Mouse (Mus musculus) heart, embryonic 16.5 days (tissue): ENCODE measurements around the gene Uvrag. TPM values are rescaled to one million over a fixed set of nuclear protein-coding genes. Genes with fewer than 3 reads are reported as not detected.

Experiments used
- ATAC-seq: fragments of 200-750 bp; cut with Nextera tagmentation; replicated peaks from 2 replicates; pipeline ENCODE4 v1.8.0; 2017; ENCODE audit warnings: moderate number of reproducible peaks; ENCODE audit not compliant: insufficient read depth, low FRiP score; ENCODE audit errors: extremely low read depth
- H3K27ac ChIP-seq: fragments of 300-500 bp; sonication (generic); 2 replicates; pipeline ENCODE4 v1.5.1; 2014; ENCODE audit warnings: mild to moderate bottlenecking, low read length, control low read depth, moderate library complexity
- H3K27me3 ChIP-seq: fragments of 300-500 bp; sonication (generic); 2 replicates; pipeline ENCODE4 v1.6.1; 2014; ENCODE audit warnings: low read length, mixed read lengths; ENCODE audit not compliant: control insufficient read depth, insufficient read depth
- H3K36me3 ChIP-seq: fragments of 300-500 bp; sonication (generic); 2 replicates; pipeline ENCODE4 v1.6.1; 2014; ENCODE audit not compliant: control insufficient read depth, insufficient read depth
- H3K4me1 ChIP-seq: fragments of 300-500 bp; sonication (generic); 2 replicates; pipeline ENCODE4 v1.6.1; 2014; ENCODE audit warnings: low read length, mixed read lengths; ENCODE audit not compliant: control insufficient read depth, insufficient read depth
- H3K4me2 ChIP-seq: fragments of 300-500 bp; sonication (generic); 2 replicates; pipeline ENCODE4 v1.6.1; 2014; ENCODE audit warnings: low read depth, mild to moderate bottlenecking, control low read depth, low read length
- H3K4me3 ChIP-seq: fragments of 300-500 bp; sonication (generic); 2 replicates; pipeline ENCODE4 v1.5.1; 2014; ENCODE audit warnings: mild to moderate bottlenecking, control low read depth, low read length
- H3K9ac ChIP-seq: fragments of 300-500 bp; sonication (generic); 2 replicates; pipeline ENCODE4 v1.6.1; 2014; ENCODE audit warnings: low read length, control low read depth
- H3K9me3 ChIP-seq: fragments of 300-500 bp; sonication (generic); replicated peaks from 2 replicates; pipeline ENCODE4 v1.6.1; 2016; ENCODE audit warnings: low read length; ENCODE audit not compliant: control insufficient read depth
- WGBS: fragments of 180-500 bp; shearing (Covaris S2); extraction: QIAGEN DNeasy Blood & Tissue Kit; methylation state at CpG from one replicate; pipeline ENCODE4 v1.1.7; 2014; 5-methylcytosine and 5-hydroxymethylcytosine counted together
- polyA plus RNA-seq: library from polyadenylated mRNA; unstranded; fragments of >200 nt; fragmentation: Nextera tagmentation; extraction: Ambion mirVana; gene quantifications from 2 replicates; pipeline ENCODE4 v1.2.1, GENCODE M21; 2015

Uvrag gene
- polyA plus RNA-seq, 1 experiment from 2014 or later, result 16.3 TPM

DNA sequence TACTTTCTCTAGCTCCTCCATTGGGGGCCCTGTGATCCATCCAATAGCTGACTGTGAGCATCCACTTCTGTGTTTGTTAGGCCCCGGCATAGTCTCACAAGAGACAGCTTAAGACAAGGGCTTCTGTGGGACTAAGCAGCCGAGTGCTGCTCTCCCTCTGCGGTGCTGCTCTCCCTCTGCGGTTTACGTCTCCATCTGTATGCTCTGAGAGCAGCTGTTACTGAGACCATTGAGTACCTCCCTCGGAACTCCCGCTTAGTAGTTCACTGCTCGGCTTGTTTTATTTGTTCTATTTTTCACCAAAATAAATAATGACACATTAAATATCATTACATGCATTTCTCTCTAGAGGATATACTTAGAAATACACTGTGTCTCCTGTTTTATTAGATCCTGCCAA, 180.7 kb downstream of the Uvrag start:
- no peak for ATAC-seq
- H3K27ac ChIP-seq, result no peak overlapping the region
- H3K9ac ChIP-seq, result no peak overlapping the region
- no peak overlapping the region for H3K4me2 ChIP-seq
- no peak overlapping the region for H3K4me3 ChIP-seq
- WGBS, result 93% methylated on average over 8 of the region's 8 CpGs
- H3K4me1 ChIP-seq, result peaks cover 10% of the 10 kb centered on the region
- H3K36me3 ChIP-seq, result no peaks in the 10 kb centered on the region
- no peaks in the 10 kb centered on the region for H3K9me3 ChIP-seq
- no peaks in the 10 kb centered on the region for H3K27me3 ChIP-seq

DNA sequence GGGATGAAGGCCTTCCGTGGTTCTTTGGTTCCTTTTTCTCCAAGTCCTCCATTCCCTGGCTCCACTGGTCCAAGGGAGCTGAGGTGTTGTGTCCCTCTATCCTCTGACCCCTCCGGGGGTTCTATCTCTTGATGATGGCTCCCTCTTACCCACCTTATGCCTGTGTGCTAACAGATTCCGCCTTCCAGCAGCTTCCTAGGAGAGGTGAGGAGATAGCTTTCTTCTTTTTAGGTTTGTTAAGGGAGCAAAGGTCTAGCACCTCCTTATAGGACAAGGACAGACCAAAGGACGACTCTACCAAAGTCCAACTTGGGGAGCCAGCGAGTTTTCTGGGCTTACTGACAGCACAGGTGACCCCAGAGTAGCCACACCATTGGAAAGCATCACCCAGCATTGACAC, 181.7 kb downstream of the Uvrag start:
- no peak for ATAC-seq
- WGBS, result 89% methylated on average over 5 of the region's 5 CpGs

DNA sequence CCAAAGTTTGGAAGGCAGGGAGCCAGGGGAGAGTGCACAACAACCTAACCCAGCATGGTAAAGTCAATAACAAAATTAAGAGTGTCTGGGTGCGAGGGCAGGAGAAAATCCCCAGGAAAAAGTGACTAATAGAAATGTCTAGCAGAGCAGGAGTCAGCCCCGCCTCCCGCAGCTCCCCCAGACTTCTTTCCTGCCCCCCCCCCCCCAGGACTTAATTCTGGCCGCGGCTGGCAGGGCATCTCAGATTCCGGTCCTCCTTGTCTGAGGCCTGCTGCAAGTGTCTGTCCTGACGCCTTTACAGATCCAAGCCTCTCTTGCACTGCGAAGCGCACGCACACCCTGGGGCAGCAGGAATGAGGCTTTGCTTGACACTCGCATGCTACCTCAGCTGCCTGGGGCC, 182.8 kb downstream of the Uvrag start:
- no peak overlapping the region for H3K9ac ChIP-seq
- no peak for ATAC-seq
- H3K27ac ChIP-seq, result no peak overlapping the region
- H3K27me3 ChIP-seq, result no peaks in the 10 kb centered on the region
- no peaks in the 10 kb centered on the region for H3K36me3 ChIP-seq
- peaks cover 12% of the 10 kb centered on the region for H3K4me1 ChIP-seq
- no peak overlapping the region for H3K4me3 ChIP-seq
- no peak overlapping the region for H3K4me2 ChIP-seq
- WGBS, result 29% methylated on average over 10 of the region's 11 CpGs
- no peaks in the 10 kb centered on the region for H3K9me3 ChIP-seq

More for the DNA sequence above, 181.7 kb downstream of the Uvrag start:
- Histone ChIP-seq H3K9me3 (no peaks in the 10 kb centered on the region), H3K4me2 (no peak overlapping the region), H3K9ac (no peak overlapping the region), H3K4me1 (peaks cover 12% of the 10 kb centered on the region), H3K27ac (no peak overlapping the region), H3K4me3 (no peak overlapping the region), H3K27me3 (no peaks in the 10 kb centered on the region), H3K36me3 (no peaks in the 10 kb centered on the region)

DNA sequence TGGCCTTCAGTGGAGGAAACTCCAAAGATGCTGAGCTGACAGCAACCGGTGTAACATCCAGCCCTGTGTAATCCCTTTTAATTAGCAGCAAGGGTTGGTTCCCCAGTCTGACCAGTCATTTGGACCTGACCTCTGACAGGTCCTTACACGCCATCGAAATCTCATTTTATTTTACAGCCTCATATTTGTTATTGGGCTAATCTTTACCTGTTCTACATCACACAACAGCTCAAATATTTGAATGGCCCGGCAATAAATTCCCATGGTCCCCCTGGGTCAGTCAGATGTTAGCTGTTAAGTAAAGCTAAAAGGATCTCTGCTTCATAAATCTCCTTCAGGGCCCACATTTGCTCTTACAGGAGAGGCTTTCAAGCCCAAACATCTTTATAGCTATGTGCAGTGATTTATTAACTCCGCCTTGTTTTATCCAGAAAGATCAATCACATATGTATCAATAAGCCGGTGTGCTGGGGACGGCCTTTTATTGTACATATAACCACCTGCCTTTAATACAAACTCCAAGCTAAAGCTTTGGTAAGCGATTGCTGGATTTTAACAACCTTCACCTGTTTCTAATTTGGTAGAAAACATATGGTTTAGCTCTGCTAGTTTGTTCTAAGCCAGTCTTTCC, 183.7 kb downstream of the Uvrag start:
- Histone ChIP-seq H3K9me3 (no peaks in the 10 kb centered on the region), H3K27ac (no peak overlapping the region), H3K4me1 (peaks cover 5% of the 10 kb centered on the region; the same call in 1 of the 2 replicates), H3K4me2 (no peak overlapping the region), H3K4me3 (no peak overlapping the region), H3K36me3 (no peaks in the 10 kb centered on the region), H3K27me3 (no peaks in the 10 kb centered on the region), H3K9ac (no peak overlapping the region)
- WGBS, result 88% methylated on average over 8 of the region's 8 CpGs
- ATAC-seq, result no peak

DNA sequence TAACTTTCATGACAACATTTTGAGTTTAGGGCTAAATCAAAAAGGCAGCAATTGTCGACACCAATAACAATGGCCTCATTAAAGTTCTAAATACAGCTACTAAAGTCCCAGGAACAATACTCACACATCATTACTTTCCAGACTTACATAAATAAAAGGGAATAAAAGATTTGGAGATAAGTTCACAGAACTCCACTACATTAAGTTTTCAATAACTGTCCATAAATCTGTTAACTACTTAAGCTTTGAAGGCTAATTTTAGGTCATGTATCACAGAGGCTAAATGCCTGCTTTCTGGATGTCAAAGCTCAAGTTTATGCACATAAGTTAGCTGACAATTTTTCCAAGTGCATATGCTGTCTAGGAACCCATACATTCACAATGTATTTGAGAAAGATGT, 184.3 kb downstream of the Uvrag start:
- Histone ChIP-seq H3K36me3 (no peaks in the 10 kb centered on the region), H3K4me1 (peaks cover 5% of the 10 kb centered on the region; the same call in 1 of the 2 replicates), H3K9me3 (no peaks in the 10 kb centered on the region), H3K27ac (no peak overlapping the region), H3K9ac (no peak overlapping the region), H3K27me3 (no peaks in the 10 kb centered on the region), H3K4me2 (no peak overlapping the region), H3K4me3 (no peak overlapping the region)
- 70% methylated on average over 1 of the region's 1 CpGs for WGBS
- ATAC-seq, result no peak

DNA sequence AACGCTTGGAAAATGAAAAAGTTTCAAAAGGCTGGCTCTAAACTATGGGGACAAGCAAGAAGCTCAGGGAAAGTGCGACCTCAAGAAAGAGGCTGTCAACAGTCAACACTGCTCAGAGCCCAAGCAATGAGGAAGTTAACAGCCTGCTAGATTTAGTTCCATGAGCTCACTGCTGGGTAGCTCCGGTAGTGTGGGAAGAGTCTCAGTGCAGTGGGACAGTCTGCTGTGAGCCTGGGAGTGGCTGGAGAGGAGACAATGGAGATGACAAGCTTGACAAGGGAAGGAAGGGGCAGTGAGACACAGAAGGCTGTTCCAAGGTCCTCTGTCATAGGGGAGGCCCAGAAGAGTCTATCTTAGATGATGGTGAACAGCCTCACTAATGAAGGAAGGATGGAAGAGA, 187.3 kb downstream of the Uvrag start:
- H3K9ac ChIP-seq, result no peak overlapping the region
- H3K4me3 ChIP-seq, result no peak overlapping the region
- no peak for ATAC-seq
- H3K4me1 ChIP-seq, result peaks cover 5% of the 10 kb centered on the region; the same call in 1 of the 2 replicates
- no peaks in the 10 kb centered on the region for H3K9me3 ChIP-seq
- no peaks in the 10 kb centered on the region for H3K27me3 ChIP-seq
- no peak overlapping the region for H3K27ac ChIP-seq
- 40% methylated on average over 3 of the region's 3 CpGs for WGBS
- H3K4me2 ChIP-seq, result no peak overlapping the region
- no peaks in the 10 kb centered on the region for H3K36me3 ChIP-seq

DNA sequence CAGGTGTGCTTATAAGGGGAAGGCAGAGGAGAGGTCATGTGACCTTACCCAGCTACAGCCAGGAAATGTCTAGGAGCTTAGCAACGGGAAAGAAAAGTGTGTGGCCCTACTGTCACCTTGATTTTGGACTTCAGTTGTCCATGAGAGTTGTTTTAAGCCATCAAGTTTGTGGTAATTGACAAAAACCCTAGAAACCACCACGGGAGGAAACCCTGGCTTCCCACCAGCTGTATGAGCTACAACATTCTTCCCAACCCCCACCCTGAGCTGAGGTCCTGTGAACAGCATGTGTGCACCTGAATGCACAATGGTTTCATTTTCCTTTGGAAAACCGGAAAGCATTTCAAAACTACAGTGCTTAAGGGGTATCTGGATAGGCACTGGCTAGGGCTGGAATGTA, 196.0 kb downstream of the Uvrag start:
- no peaks in the 10 kb centered on the region for H3K27me3 ChIP-seq
- no peaks in the 10 kb centered on the region for H3K4me1 ChIP-seq
- H3K27ac ChIP-seq, result no peak overlapping the region
- no peak for ATAC-seq
- no peak overlapping the region for H3K4me2 ChIP-seq
- 62% methylated on average over 3 of the region's 3 CpGs for WGBS
- no peak overlapping the region for H3K4me3 ChIP-seq
- no peaks in the 10 kb centered on the region for H3K36me3 ChIP-seq
- H3K9ac ChIP-seq, result no peak overlapping the region
- H3K9me3 ChIP-seq, result no peaks in the 10 kb centered on the region

DNA sequence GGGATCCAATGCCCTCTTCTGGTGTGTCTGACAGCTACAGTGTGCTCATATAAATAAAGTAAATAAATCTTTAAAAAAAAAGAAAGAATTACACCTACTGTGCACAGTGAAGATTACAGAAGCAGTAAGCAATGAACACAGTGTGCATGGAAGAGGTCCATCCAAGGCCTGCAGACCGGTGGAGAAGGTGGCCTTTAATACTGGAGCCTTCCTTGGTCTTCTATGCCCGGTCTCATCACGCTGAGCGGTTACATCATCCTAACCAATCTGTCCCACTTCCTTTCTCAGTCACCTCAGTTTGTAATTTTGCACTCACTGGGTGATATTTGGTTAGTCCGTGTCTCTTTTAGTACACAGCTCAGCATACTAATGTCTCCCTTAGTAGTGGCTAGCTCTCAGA, 197.3 kb downstream of the Uvrag start:
- 84% methylated on average over 5 of the region's 5 CpGs for WGBS
- no peak overlapping the region for H3K4me2 ChIP-seq
- no peak overlapping the region for H3K4me3 ChIP-seq
- ATAC-seq, result no peak
- H3K27ac ChIP-seq, result no peak overlapping the region
- H3K27me3 ChIP-seq, result no peaks in the 10 kb centered on the region
- H3K9me3 ChIP-seq, result no peaks in the 10 kb centered on the region
- H3K9ac ChIP-seq, result no peak overlapping the region
- no peaks in the 10 kb centered on the region for H3K36me3 ChIP-seq
- no peaks in the 10 kb centered on the region for H3K4me1 ChIP-seq

DNA sequence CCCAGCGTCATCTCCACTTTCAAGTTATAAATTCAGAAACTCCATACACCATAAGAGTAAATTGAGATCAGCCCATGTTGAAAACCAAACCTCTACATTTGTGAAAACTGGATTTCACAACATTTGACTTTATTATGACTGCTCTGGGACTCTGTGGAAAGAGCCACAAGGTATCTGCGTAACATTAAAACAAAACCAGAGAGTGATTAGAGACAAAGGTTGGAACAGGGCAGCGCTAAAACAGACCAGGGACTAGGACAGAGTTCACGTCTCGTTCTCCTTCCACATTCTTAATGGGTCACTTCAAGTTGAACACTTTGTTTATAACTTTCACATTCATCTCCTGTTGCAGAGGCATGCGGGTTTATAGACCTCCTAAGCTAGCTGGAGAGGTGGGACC, 198.2 kb downstream of the Uvrag start:
- H3K27ac ChIP-seq, result no peak overlapping the region
- no peak overlapping the region for H3K4me3 ChIP-seq
- no peaks in the 10 kb centered on the region for H3K4me1 ChIP-seq
- H3K4me2 ChIP-seq, result no peak overlapping the region
- no peaks in the 10 kb centered on the region for H3K36me3 ChIP-seq
- WGBS, result 80% methylated on average over 6 of the region's 6 CpGs
- H3K9me3 ChIP-seq, result no peaks in the 10 kb centered on the region
- H3K9ac ChIP-seq, result no peak overlapping the region
- H3K27me3 ChIP-seq, result no peaks in the 10 kb centered on the region
- no peak for ATAC-seq
